Mouse (Mus musculus) forebrain, embryonic 13.5 days (tissue): ENCODE data around the gene Tcerg1l. TPM values are rescaled to one million over a fixed set of nuclear protein-coding genes. Genes with fewer than 3 reads are reported as not detected.

Experiments used
- ATAC-seq: fragments of 200-750 bp; cut with Nextera tagmentation; 2 replicates; pipeline ENCODE4 v1.8.0; 2017
- H3K27ac ChIP-seq: fragments of 300-500 bp; sonication (generic); 2 replicates; pipeline ENCODE4 v1.5.1; 2015; ENCODE audit warnings: inconsistent platforms, mild to moderate bottlenecking, moderate library complexity
- H3K27me3 ChIP-seq: fragments of 300-500 bp; sonication (generic); 2 replicates; pipeline ENCODE4 v1.6.1; 2015; ENCODE audit warnings: mild to moderate bottlenecking, inconsistent platforms
- H3K36me3 ChIP-seq: fragments of 300-500 bp; sonication (generic); 2 replicates; pipeline ENCODE4 v1.6.1; 2015; ENCODE audit warnings: mild to moderate bottlenecking, inconsistent platforms; ENCODE audit not compliant: poor library complexity, severe bottlenecking
- H3K4me1 ChIP-seq: fragments of 300-500 bp; sonication (generic); 2 replicates; pipeline ENCODE4 v1.6.1; 2015; ENCODE audit warnings: inconsistent platforms
- H3K4me2 ChIP-seq: fragments of 300-500 bp; sonication (generic); 2 replicates; pipeline ENCODE4 v1.6.1; 2015; ENCODE audit warnings: inconsistent platforms, mild to moderate bottlenecking, moderate library complexity
- H3K4me3 ChIP-seq: fragments of 300-500 bp; sonication (generic); 2 replicates; pipeline ENCODE4 v1.5.1; 2015; ENCODE audit warnings: mild to moderate bottlenecking, inconsistent platforms
- H3K9ac ChIP-seq: fragments of 300-500 bp; sonication (generic); 2 replicates; pipeline ENCODE4 v1.6.1; 2015; ENCODE audit warnings: mild to moderate bottlenecking, inconsistent platforms
- H3K9me3 ChIP-seq: fragments of 300-500 bp; sonication (generic); replicated peaks from 2 replicates; pipeline ENCODE4 v1.6.1; 2016; ENCODE audit warnings: inconsistent platforms
- WGBS: fragments of 180-500 bp; shearing (Covaris S2); methylation state at CpG from one replicate; pipeline ENCODE4 v1.1.7; 2015; 5-methylcytosine and 5-hydroxymethylcytosine counted together
- polyA plus RNA-seq: library from polyadenylated mRNA; unstranded; fragments of >200 nt; fragmentation: Nextera tagmentation; extraction: Ambion mirVana; gene quantifications from 2 replicates; pipeline ENCODE4 v1.2.1, GENCODE M21; 2015

The Tcerg1l gene
- polyA plus RNA-seq, 1 experiment from 2014 or later = 3.0 TPM

DNA sequence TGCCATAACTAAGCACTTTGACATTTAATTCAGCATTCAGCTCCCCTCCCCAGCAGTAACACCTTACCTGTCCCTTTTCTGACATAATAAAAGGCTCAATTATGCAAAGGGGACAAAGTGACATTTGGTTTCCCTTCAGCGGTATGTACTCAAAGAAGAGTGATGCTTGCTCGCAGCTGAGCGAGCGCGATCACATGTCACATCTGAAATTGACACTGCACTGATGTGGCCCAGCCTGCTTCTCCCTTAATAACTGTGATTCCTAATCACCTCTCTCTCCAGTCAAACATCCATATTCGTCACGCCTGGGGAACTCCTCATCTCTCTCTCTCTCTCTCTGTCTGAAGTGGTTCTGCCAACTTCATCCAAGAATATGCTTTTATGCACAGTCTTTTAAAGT is 126.2 kb downstream of the Tcerg1l start:
- H3K27me3 ChIP-seq = no peaks in the 10 kb centered on the region
- H3K4me3 ChIP-seq = no peak overlapping the region
- H3K36me3 ChIP-seq = no peaks in the 10 kb centered on the region
- H3K27ac ChIP-seq = no peak overlapping the region
- no peak for ATAC-seq
- no peaks in the 10 kb centered on the region for H3K9me3 ChIP-seq
- H3K9ac ChIP-seq = no peak overlapping the region
- no peak overlapping the region for H3K4me2 ChIP-seq
- 79% methylated on average over 7 of the region's 7 CpGs for WGBS
- H3K4me1 ChIP-seq = no peaks in the 10 kb centered on the region

GRCm38 (mm10) chr7:138269386-138269785 is 128.1 kb downstream of the Tcerg1l start:
- H3K27ac ChIP-seq = no peak overlapping the region
- no peak overlapping the region for H3K4me3 ChIP-seq
- no peak for ATAC-seq
- no peaks in the 10 kb centered on the region for H3K27me3 ChIP-seq
- H3K9ac ChIP-seq = no peak overlapping the region
- no peaks in the 10 kb centered on the region for H3K4me1 ChIP-seq
- no peaks in the 10 kb centered on the region for H3K9me3 ChIP-seq
- no peak overlapping the region for H3K4me2 ChIP-seq
- no peaks in the 10 kb centered on the region for H3K36me3 ChIP-seq
- 77% methylated on average over 8 of the region's 8 CpGs for WGBS

DNA sequence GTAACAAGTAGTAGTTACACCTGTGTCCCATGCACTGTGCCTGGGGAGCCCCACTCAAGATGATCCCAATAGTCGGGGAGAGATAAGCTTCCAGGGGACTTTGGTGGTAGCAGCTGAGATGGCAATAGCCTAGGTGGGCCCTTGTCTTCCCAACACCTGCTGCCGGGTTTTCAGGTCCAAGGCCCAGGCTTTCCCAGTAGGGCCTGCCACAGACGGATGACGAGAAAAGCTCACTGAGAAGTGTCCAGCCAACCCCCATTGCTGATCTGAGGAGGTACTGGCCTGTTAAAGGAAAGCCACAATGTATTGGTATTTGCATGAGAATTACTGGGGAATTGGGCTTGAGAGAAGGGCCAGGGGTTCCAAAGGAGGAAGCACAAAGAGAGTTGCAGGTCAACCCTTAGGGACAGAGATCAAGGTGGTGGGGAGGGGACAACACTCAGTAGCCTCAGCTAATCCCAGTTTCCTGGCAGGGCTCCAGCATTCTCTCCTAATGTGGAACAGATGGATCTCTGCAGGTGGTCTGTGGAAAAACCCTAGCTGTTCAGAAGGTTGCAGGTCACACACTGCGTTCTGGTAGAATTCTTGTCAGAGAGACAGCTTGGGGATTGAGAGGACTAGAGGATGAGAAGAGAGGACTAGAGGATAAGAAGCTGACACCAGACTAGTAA is 129.4 kb downstream of the Tcerg1l start:
- ATAC-seq = no peak
- Histone ChIP-seq H3K4me1 (no peaks in the 10 kb centered on the region), H3K4me3 (no peak overlapping the region), H3K36me3 (no peaks in the 10 kb centered on the region), H3K27me3 (no peaks in the 10 kb centered on the region), H3K9me3 (no peaks in the 10 kb centered on the region), H3K4me2 (no peak overlapping the region), H3K27ac (no peak overlapping the region), H3K9ac (no peak overlapping the region)
- WGBS = 43% methylated on average over 5 of the region's 5 CpGs

DNA sequence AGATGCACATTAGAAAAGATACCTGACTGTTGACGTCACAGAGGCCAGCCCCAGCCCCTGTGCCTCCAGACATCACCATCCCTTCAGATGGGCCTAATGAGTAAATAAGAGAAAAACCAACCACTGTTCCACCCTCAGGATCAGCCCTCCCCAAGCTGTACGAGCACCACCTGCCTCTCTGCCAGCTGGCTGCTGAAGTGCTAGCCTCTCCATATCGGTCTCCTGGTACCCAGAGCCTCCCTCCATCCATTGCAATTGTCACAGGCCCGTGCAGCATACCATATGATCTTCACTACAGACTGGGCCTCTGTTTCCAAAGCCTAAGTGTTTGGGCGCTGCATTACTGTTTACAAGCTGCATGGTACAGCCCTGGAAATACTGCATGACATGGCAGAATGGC is 148.9 kb downstream of the Tcerg1l start:
- H3K4me1 ChIP-seq = no peaks in the 10 kb centered on the region
- 67% methylated on average over 5 of the region's 5 CpGs for WGBS
- no peaks in the 10 kb centered on the region for H3K36me3 ChIP-seq
- no peaks in the 10 kb centered on the region; the same call in none of the 2 replicates for H3K9me3 ChIP-seq
- no peak overlapping the region for H3K9ac ChIP-seq
- no peak overlapping the region for H3K4me3 ChIP-seq
- no peak overlapping the region for H3K27ac ChIP-seq
- peak; percentile 24; the same call in 1 of the 2 replicates for ATAC-seq
- H3K27me3 ChIP-seq = no peaks in the 10 kb centered on the region
- H3K4me2 ChIP-seq = no peak overlapping the region

- Histone ChIP-seq H3K9ac (no peak overlapping the region), H3K4me3 (no peak overlapping the region), H3K4me2 (no peak overlapping the region), H3K36me3 (no peaks in the 10 kb centered on the region), H3K9me3 (no peaks in the 10 kb centered on the region; the same call in none of the 2 replicates), H3K27me3 (no peaks in the 10 kb centered on the region), H3K27ac (no peak overlapping the region), H3K4me1 (no peaks in the 10 kb centered on the region)
- 70% methylated on average over 3 of the region's 3 CpGs for WGBS
- ATAC-seq = no peak
These were observed 149.4 kb downstream of the Tcerg1l start for GRCm38 (mm10) chr7:138248176-138248575.

DNA sequence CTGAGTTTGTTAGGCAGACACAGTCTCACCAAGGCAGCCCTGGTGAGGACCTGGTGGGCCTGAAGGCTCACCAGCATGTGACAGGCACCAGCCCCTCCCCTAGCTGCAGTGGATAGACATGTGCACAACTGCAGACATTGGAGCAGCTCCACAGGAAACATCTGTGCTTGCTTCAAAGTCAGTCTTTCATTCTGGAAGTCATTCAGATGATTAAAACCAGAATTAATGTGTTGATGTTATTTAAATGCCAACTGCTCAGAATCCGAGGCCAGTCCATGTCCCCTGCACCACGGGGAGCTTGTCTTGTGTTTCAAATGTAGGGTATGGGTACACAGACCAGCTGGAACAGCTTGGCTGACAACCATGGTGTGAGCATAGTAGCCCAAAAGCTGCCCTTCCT is 150.8 kb downstream of the Tcerg1l start:
- H3K9ac ChIP-seq = no peak overlapping the region
- 55% methylated on average over 2 of the region's 2 CpGs for WGBS
- no peaks in the 10 kb centered on the region for H3K36me3 ChIP-seq
- no peak overlapping the region for H3K4me2 ChIP-seq
- no peaks in the 10 kb centered on the region for H3K4me1 ChIP-seq
- no peak for ATAC-seq
- no peaks in the 10 kb centered on the region; the same call in none of the 2 replicates for H3K9me3 ChIP-seq
- no peaks in the 10 kb centered on the region for H3K27me3 ChIP-seq
- no peak overlapping the region for H3K4me3 ChIP-seq
- H3K27ac ChIP-seq = no peak overlapping the region

GRCm38 (mm10) chr7:138242229-138242628 is 155.3 kb downstream of the Tcerg1l start:
- 89% methylated on average over 5 of the region's 5 CpGs for WGBS
- ATAC-seq = no peak
- Histone ChIP-seq H3K27me3 (no peaks in the 10 kb centered on the region), H3K9ac (no peak overlapping the region), H3K4me1 (no peaks in the 10 kb centered on the region), H3K4me3 (no peak overlapping the region), H3K36me3 (no peaks in the 10 kb centered on the region), H3K4me2 (no peak overlapping the region), H3K9me3 (no peaks in the 10 kb centered on the region; the same call in 1 of the 2 replicates), H3K27ac (no peak overlapping the region)

GRCm38 (mm10) chr7:138237708-138238225 is 159.8 kb downstream of the Tcerg1l start:
- H3K9ac ChIP-seq = no peak overlapping the region
- no peaks in the 10 kb centered on the region for H3K36me3 ChIP-seq
- H3K27me3 ChIP-seq = no peaks in the 10 kb centered on the region
- H3K4me2 ChIP-seq = no peak overlapping the region
- 82% methylated on average over 5 of the region's 5 CpGs for WGBS
- H3K4me1 ChIP-seq = no peaks in the 10 kb centered on the region
- no peak for ATAC-seq
- no peak overlapping the region for H3K4me3 ChIP-seq
- no peaks in the 10 kb centered on the region for H3K9me3 ChIP-seq
- no peak overlapping the region for H3K27ac ChIP-seq

GRCm38 (mm10) chr7:138224252-138224651 is 173.3 kb downstream of the Tcerg1l start:
- H3K9me3 ChIP-seq = no peaks in the 10 kb centered on the region
- 88% methylated on average over 3 of the region's 3 CpGs for WGBS
- H3K27ac ChIP-seq = no peak overlapping the region
- no peak overlapping the region for H3K4me3 ChIP-seq
- H3K36me3 ChIP-seq = no peaks in the 10 kb centered on the region
- H3K9ac ChIP-seq = no peak overlapping the region
- no peak overlapping the region for H3K4me2 ChIP-seq
- no peak for ATAC-seq
- no peaks in the 10 kb centered on the region for H3K27me3 ChIP-seq
- H3K4me1 ChIP-seq = no peaks in the 10 kb centered on the region

DNA sequence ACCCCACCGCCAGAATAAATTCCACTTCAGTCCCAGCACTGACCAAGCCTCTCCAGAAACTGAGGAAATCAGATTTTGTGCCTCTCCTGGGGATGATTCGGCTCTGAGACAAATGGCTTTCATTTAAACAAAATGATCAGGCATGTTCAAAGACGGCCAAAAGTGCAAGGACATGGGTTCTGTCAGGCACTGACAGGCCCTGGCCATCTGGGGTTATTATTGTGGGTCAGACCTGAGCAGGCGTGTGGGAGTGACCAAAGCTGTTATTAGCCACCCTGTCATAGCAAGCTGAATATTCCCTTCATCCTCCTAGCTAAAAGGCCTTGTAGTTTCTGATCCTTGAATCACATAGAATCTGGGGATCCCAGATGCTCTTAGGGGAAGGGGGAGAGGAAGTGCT is 174.6 kb downstream of the Tcerg1l start:
- 83% methylated on average over 4 of the region's 4 CpGs for whole genome bisulfite sequencing

GRCm38 (mm10) chr7:138217556-138218098 is 179.9 kb downstream of the Tcerg1l start:
- Histone ChIP-seq H3K27me3 (no peaks in the 10 kb centered on the region), H3K4me3 (no peak overlapping the region), H3K36me3 (no peaks in the 10 kb centered on the region), H3K9ac (no peak overlapping the region), H3K9me3 (no peaks in the 10 kb centered on the region), H3K27ac (no peak overlapping the region), H3K4me1 (peaks cover 13% of the 10 kb centered on the region), H3K4me2 (no peak overlapping the region)
- 81% methylated on average over 6 of the region's 6 CpGs for WGBS
- no peak for ATAC-seq

More for the DNA sequence above, 174.6 kb downstream of the Tcerg1l start:
- Histone ChIP-seq H3K4me1 (no peaks in the 10 kb centered on the region), H3K36me3 (no peaks in the 10 kb centered on the region), H3K27ac (no peak overlapping the region), H3K9me3 (no peaks in the 10 kb centered on the region), H3K4me2 (no peak overlapping the region), H3K9ac (no peak overlapping the region), H3K27me3 (no peaks in the 10 kb centered on the region), H3K4me3 (no peak overlapping the region)
- ATAC-seq = no peak

DNA sequence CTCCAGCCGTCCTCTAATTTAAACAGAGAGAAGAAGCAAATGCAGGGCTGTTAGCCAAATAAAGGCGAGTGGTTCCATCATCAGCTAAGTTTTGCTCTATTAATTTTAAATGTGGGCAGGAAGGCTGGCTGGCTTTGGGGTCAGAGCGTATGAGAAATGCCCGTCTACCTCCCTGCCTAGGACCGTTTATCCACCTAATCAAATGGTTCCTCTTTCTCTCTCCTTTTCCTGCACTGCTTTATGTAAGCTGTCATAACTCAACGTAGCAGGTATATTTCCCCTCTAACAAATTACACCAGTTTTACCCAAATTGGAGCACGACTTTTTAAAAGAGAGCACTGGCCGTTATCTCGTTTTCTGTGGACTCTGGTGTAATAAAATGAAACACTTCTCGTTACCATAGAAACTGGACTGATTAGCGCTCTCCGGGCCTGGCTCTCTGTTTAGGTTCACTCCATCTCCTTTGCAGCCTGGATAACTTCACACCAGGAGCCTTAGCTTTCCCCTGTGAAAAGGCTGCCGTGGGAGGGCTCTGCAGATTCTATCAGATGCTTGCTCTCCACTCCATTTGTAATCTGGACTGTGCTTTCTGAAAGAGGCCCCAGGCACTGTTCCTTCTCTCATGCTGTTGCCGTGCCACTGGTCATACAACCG is 182.2 kb downstream of the Tcerg1l start:
- Histone ChIP-seq H3K27me3 (no peaks in the 10 kb centered on the region), H3K36me3 (no peaks in the 10 kb centered on the region), H3K4me2 (no peak overlapping the region), H3K9ac (no peak overlapping the region), H3K4me1 (peaks cover 22% of the 10 kb centered on the region), H3K27ac (no peak overlapping the region), H3K4me3 (no peak overlapping the region), H3K9me3 (no peaks in the 10 kb centered on the region)
- peak; percentile 51; the same call in 1 of the 2 replicates for ATAC-seq
- WGBS = 29% methylated on average over 15 of the region's 15 CpGs
